Mouse (Mus musculus) hindbrain, embryonic 16.5 days (tissue): ENCODE results near the gene Vti1a. TPM values are rescaled to one million over a fixed set of nuclear protein-coding genes. Genes with fewer than 3 reads are reported as not detected.
A peak's percentile ranks its signal among the peaks of the same experiment; 100 is the strongest.

ENCODE experiments used
- ATAC-seq: fragments of 200-750 bp; cut with Nextera tagmentation; 2 replicates; pipeline ENCODE4 v1.8.0; 2017; ENCODE audit warnings: moderate TSS enrichment, moderate library complexity
- H3K27ac ChIP-seq: fragments of 300-500 bp; sonication (generic); 2 replicates; pipeline ENCODE4 v1.5.1; 2014; ENCODE audit warnings: low read depth, mild to moderate bottlenecking, control low read depth, low read length, moderate library complexity
- H3K27me3 ChIP-seq: fragments of 300-500 bp; sonication (generic); replicated peaks from 2 replicates; pipeline ENCODE4 v1.6.1; 2014; ENCODE audit warnings: low read length; ENCODE audit not compliant: control insufficient read depth, insufficient read depth
- H3K36me3 ChIP-seq: fragments of 300-500 bp; sonication (generic); 2 replicates; pipeline ENCODE4 v1.6.1; 2014; ENCODE audit warnings: mild to moderate bottlenecking, low read length, moderate library complexity, mixed read lengths; ENCODE audit not compliant: control insufficient read depth, insufficient read depth
- H3K4me1 ChIP-seq: fragments of 300-500 bp; sonication (generic); 2 replicates; pipeline ENCODE4 v1.6.1; 2014; ENCODE audit warnings: low read depth, low read length; ENCODE audit not compliant: control insufficient read depth, insufficient read depth
- H3K4me2 ChIP-seq: fragments of 300-500 bp; sonication (generic); 2 replicates; pipeline ENCODE4 v1.6.1; 2014; ENCODE audit warnings: mild to moderate bottlenecking, low read length, control low read depth, moderate library complexity
- H3K4me3 ChIP-seq: fragments of 300-500 bp; sonication (generic); 2 replicates; pipeline ENCODE4 v1.5.1; 2014; ENCODE audit warnings: mild to moderate bottlenecking, low read length, control low read depth, moderate library complexity
- H3K9ac ChIP-seq: fragments of 300-500 bp; sonication (generic); 2 replicates; pipeline ENCODE4 v1.6.1; 2014; ENCODE audit warnings: low read depth, mild to moderate bottlenecking, control low read depth, low read length, moderate library complexity
- H3K9me3 ChIP-seq: fragments of 300-500 bp; sonication (generic); 2 replicates; pipeline ENCODE4 v1.6.1; 2014; ENCODE audit warnings: mild to moderate bottlenecking, low read length, moderate library complexity; ENCODE audit not compliant: control insufficient read depth
- WGBS: fragments of 180-500 bp; shearing (Covaris S2); extraction: QIAGEN DNeasy Blood & Tissue Kit; methylation state at CpG from one replicate; pipeline ENCODE4 v1.1.7; 2014; 5-methylcytosine and 5-hydroxymethylcytosine counted together
- polyA plus RNA-seq: library from polyadenylated mRNA; unstranded; fragments of >200 nt; fragmentation: Nextera tagmentation; extraction: Ambion mirVana; gene quantifications from 2 replicates; pipeline ENCODE4 v1.2.1, GENCODE M21; 2015

The Vti1a gene
- polyA plus RNA-seq, 1 experiment from 2014 or later = 37.1 TPM

DNA sequence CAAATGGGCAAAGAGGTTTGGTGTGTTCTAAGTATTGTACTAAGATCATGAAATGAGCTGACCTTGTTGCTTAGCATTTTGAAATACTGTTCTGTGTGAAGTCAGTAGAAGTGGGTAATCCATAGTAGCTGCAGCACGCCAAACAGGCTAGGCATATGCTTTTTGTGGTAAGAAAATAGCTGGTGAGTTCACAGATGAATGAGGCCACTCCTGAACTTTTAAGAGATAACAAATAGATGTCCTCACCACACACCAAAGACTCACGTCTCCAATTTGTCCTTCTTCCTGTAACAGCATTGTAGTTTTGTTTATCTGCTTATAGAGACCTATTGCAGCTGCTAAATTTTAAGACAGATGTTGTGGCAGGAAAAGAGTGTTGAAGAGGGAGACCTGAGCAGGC lies 62.8 kb downstream of the Vti1a start:
- Histone ChIP-seq H3K36me3 (no peaks in the 10 kb centered on the region), H3K9me3 (no peaks in the 10 kb centered on the region), H3K27me3 (no peaks in the 10 kb centered on the region), H3K27ac (no peak overlapping the region), H3K4me3 (no peak overlapping the region), H3K4me1 (peaks cover 5% of the 10 kb centered on the region), H3K9ac (no peak overlapping the region), H3K4me2 (no peak overlapping the region)
- 78% methylated on average over 2 of the region's 2 CpGs for WGBS
- no peak for ATAC-seq

DNA sequence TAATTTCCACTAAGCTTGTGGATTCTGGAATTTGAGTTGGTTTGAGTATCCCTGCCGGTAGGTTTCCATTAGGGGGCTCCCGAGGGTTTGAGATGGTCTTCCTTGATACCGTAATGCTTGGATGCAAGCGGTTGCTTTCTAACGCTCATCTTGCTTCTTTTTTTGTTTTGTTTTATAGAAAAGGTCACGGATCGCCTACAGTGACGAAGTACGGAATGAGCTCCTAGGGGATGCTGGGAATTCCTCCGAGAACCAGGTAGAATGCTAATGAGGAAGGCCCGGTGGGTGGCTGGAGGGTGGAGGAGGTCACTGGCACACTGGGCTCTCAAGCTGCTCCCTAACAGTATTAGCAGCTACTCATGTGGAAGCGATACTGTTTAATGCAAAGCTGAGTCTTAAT lies 64.7 kb downstream of the Vti1a start:
- Histone ChIP-seq H3K27ac (no peak overlapping the region), H3K4me3 (peak overlapping the region; percentile 20; the same call in 1 of the 2 replicates), H3K9me3 (no peaks in the 10 kb centered on the region), H3K36me3 (no peaks in the 10 kb centered on the region), H3K4me1 (peaks cover 5% of the 10 kb centered on the region), H3K27me3 (no peaks in the 10 kb centered on the region), H3K4me2 (peak overlapping the region; percentile 50), H3K9ac (no peak overlapping the region)
- no peak for ATAC-seq
- WGBS = 11% methylated on average over 12 of the region's 12 CpGs

DNA sequence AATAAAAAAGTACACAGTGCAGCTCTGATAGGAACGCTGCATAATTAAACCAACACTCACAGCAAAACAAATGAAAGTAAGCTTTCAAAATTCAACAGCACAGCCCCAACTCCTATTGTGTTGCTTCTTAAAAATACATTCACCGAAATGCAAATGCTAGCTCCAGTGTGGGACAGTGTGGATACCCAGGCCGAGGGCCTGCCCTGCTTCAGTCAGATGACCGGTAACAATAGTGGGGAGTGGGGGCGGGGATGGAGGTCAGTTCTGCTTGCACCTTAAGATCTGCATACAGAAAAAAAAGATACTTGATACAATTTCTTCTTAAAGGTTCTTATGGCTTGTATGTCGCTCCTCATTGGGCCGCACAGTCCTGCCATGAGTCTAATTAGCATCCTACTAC lies 65.2 kb downstream of the Vti1a start:
- H3K9ac ChIP-seq = no peak overlapping the region
- H3K27ac ChIP-seq = no peak overlapping the region
- no peaks in the 10 kb centered on the region for H3K36me3 ChIP-seq
- no peak overlapping the region for H3K4me2 ChIP-seq
- no peaks in the 10 kb centered on the region for H3K9me3 ChIP-seq
- no peak overlapping the region for H3K4me3 ChIP-seq
- WGBS = 43% methylated on average over 7 of the region's 7 CpGs
- no peak for ATAC-seq
- no peaks in the 10 kb centered on the region for H3K27me3 ChIP-seq
- H3K4me1 ChIP-seq = peaks cover 3% of the 10 kb centered on the region; the same call in 1 of the 2 replicates

DNA sequence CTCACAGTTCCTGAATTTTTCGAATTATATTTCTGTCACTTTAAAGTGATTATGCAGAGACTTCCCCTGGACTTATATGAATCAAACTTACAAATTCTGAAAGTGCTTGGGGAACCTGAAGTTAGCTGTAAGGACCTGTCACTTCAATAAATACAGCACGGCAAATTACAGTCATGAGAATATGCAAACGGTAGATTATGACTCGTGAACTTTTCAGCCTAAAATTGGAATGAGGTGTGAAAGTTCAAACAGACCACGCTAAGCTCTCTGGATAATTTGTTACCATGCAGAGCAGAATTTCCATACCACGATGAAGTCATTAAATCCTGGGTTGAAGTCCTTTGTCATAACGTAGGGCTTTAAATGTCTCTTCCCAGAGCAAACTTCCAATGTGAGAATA lies 66.7 kb downstream of the Vti1a start:
- Histone ChIP-seq H3K4me2 (no peak overlapping the region), H3K9me3 (no peaks in the 10 kb centered on the region), H3K36me3 (no peaks in the 10 kb centered on the region), H3K4me1 (peaks cover 3% of the 10 kb centered on the region; the same call in 1 of the 2 replicates), H3K4me3 (no peak overlapping the region), H3K27me3 (no peaks in the 10 kb centered on the region), H3K9ac (no peak overlapping the region), H3K27ac (no peak overlapping the region)
- ATAC-seq = no peak
- WGBS = 71% methylated on average over 7 of the region's 7 CpGs

DNA sequence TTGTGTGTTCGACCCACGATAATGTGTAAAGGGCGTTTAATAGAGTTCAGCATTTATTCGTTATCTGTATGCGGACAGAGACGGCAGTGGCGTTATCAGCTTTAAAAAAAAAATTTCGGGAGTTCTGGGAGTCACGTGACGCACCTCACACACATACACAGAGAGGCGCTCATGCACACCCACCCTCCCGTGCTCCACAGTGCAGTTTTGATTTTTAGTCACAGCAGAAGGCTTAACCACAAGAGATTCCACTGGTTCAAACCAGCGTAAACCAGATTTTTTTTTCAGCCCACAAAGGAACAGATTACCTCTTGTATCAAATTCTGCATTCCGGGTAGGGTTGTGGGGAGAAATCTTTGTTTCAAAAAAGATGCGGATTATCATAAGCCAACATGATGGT lies 68.5 kb downstream of the Vti1a start:
- Histone ChIP-seq H3K4me1 (peaks cover 3% of the 10 kb centered on the region; the same call in 1 of the 2 replicates), H3K36me3 (no peaks in the 10 kb centered on the region), H3K9ac (no peak overlapping the region), H3K4me3 (no peak overlapping the region), H3K27ac (no peak overlapping the region), H3K9me3 (no peaks in the 10 kb centered on the region), H3K4me2 (no peak overlapping the region), H3K27me3 (no peaks in the 10 kb centered on the region)
- WGBS = 80% methylated on average over 15 of the region's 15 CpGs
- no peak for ATAC-seq

DNA sequence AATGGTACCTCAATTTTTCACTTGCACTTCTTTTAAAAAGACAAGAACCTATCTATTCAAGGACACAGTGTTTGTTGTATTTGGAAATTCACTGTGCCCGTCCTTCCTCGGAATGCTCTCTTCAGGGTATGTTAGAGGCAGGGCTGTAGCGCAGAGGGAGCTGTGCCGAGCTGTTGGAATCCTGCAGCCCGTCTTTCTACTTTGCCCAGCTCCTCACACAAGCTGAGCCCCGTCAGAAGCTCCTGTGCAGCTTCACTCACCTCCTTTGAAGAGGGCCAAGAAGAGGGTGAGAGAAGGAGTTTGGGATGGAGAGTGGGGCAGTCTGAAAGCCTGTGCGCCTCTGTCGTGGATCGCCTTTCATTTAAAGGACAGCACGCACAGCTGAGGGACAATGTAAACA lies 72.9 kb downstream of the Vti1a start:
- 44% methylated on average over 10 of the region's 10 CpGs for WGBS
- no peak overlapping the region; the same call in 1 of the 2 replicates for H3K9ac ChIP-seq
- no peak overlapping the region for H3K27ac ChIP-seq

DNA sequence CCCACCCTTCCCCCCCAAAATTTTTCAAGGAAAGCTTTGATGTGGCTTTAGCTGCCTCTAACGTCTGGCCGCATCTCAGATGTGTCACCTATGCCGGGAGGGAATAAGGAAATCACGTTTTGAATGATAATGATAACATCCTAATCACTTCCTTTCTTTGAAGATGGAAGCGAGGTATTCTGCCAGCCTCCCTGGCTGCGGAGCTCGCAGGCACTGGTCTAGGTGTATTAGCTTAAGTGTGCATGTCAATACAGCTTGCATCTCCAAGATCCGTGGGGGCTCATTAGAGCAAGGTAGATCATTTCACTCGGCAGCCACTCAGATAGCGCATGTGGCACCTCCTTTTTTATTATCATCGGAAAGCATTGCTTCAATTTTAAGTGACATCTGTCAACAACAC lies 74.2 kb downstream of the Vti1a start:
- no peak overlapping the region for H3K27ac ChIP-seq
- WGBS = 64% methylated on average over 11 of the region's 11 CpGs
- ATAC-seq = no peak
- H3K9ac ChIP-seq = no peak overlapping the region
- H3K9me3 ChIP-seq = no peaks in the 10 kb centered on the region
- no peaks in the 10 kb centered on the region for H3K36me3 ChIP-seq
- no peaks in the 10 kb centered on the region for H3K4me1 ChIP-seq
- H3K27me3 ChIP-seq = no peaks in the 10 kb centered on the region
- H3K4me2 ChIP-seq = no peak overlapping the region
- H3K4me3 ChIP-seq = no peak overlapping the region

More for the DNA sequence above, 72.9 kb downstream of the Vti1a start:
- ATAC-seq = no peak
- Histone ChIP-seq H3K4me1 (no peaks in the 10 kb centered on the region), H3K9me3 (no peaks in the 10 kb centered on the region), H3K36me3 (no peaks in the 10 kb centered on the region), H3K27me3 (no peaks in the 10 kb centered on the region), H3K4me2 (peak overlapping the region; percentile 39), H3K4me3 (no peak overlapping the region)

DNA sequence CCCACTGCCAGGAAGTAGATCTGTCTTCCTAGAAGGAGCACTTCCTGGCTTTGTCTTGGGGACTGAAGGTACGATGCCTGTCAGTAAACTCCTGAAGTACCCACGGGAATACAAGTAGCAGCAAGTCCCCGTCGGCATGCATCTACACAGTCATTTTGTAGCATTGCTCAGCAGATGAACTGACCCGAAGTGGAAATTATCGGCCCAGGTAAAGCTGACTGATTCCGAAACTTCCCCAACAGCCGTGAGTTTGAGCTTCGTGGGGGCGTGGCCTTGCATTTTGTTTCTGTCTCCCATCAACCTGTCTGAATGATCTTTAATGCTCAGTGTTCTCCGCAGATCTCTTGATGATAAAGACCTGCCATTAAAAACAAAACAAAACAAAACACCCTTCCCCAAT lies 85.5 kb downstream of the Vti1a start:
- H3K4me1 ChIP-seq = no peaks in the 10 kb centered on the region
- H3K9me3 ChIP-seq = no peaks in the 10 kb centered on the region
- no peak overlapping the region for H3K4me3 ChIP-seq
- WGBS = 89% methylated on average over 11 of the region's 11 CpGs
- H3K27me3 ChIP-seq = no peaks in the 10 kb centered on the region
- H3K36me3 ChIP-seq = no peaks in the 10 kb centered on the region
- no peak overlapping the region for H3K27ac ChIP-seq
- H3K4me2 ChIP-seq = no peak overlapping the region
- H3K9ac ChIP-seq = no peak overlapping the region
- ATAC-seq = no peak

DNA sequence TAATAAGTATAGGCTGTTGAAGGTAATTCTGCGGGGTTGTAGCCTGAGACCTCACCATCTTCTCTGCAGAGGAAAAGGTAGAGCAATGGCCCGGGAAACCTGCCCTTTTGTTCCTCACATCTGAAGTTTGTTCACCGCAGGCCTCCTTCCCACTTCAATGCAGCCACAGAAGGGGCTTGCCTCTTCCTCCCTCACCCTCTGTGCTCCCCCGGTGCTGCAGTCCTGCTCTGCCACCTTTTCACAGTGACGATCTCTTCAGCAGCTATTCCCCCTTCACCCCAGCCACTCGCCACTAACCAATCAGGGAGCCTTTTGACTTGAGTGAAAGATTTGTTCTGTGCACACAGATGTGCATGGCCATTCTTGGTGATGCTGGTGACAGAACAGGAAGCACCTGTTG lies 92.4 kb downstream of the Vti1a start:
- H3K27ac ChIP-seq = no peak overlapping the region
- WGBS = 52% methylated on average over 6 of the region's 6 CpGs
- ATAC-seq = no peak
- H3K4me2 ChIP-seq = no peak overlapping the region
- no peaks in the 10 kb centered on the region for H3K27me3 ChIP-seq
- no peaks in the 10 kb centered on the region for H3K36me3 ChIP-seq
- H3K9me3 ChIP-seq = no peaks in the 10 kb centered on the region
- H3K4me3 ChIP-seq = no peak overlapping the region
- H3K9ac ChIP-seq = no peak overlapping the region
- no peaks in the 10 kb centered on the region for H3K4me1 ChIP-seq

DNA sequence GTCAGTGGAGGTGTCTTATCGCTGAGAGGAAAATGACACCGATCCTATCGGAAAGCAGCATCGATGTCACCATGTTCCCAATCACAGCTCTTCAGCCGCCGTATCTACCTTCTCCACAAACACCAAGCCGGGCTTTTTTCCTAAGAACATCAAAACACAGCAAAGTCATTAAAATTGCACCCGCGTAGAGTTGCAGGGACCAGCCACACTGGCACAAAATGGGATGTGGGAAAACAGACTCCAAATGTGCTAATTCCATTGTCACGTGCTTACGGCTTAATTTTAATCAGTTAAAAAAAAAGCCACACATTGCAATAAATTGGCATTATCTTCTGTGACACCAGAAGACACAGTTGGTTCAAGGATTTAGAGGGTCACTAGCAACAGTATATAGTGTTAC lies 95.3 kb downstream of the Vti1a start:
- H3K9me3 ChIP-seq = no peaks in the 10 kb centered on the region
- no peak for ATAC-seq
- no peaks in the 10 kb centered on the region for H3K4me1 ChIP-seq
- H3K36me3 ChIP-seq = no peaks in the 10 kb centered on the region
- H3K4me3 ChIP-seq = no peak overlapping the region
- WGBS = 76% methylated on average over 11 of the region's 11 CpGs
- H3K4me2 ChIP-seq = no peak overlapping the region
- H3K27ac ChIP-seq = no peak overlapping the region
- no peaks in the 10 kb centered on the region for H3K27me3 ChIP-seq
- no peak overlapping the region for H3K9ac ChIP-seq
